Mouse (Mus musculus): Measurements from ENCODE around the gene Sqstm1. TPM values are rescaled to one million over a fixed set of nuclear protein-coding genes. Genes with fewer than 3 reads are reported as not detected.

Sqstm1 gene
- total and polyA plus RNA-seq, 2 experiments from 2014 or later, result 289 to 450 TPM

DNA sequence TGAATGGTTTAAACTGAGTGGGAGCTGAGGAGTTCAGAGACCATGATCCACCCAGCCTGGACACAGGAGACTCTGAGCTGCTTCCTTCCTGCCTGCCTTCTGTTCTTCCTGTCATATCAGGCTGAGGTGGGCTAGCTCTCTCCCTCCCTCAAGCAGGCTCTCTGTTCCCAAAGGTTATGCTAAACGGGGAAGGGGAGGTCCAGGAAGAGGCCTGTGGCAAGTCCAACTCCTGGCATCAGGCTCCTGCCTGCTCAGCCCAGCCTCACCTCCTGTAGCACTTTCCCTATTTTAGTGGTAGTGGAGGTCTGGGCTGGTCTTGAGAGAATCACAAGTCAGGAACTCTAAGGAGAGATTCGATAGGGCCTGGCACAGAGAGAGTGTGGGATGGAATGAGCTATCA, 15.8 kb upstream of the Sqstm1 start:
- no peaks in the 10 kb centered on the region; the same call in 1 of the 2 replicates for H3K36me3 ChIP-seq (ENCODE audit: insufficient read depth, low read length)
- H3K27me3 ChIP-seq (ENCODE audit: insufficient read depth, low read length), result no peaks in the 10 kb centered on the region
- ATAC-seq (no peak), DNase-seq (ENCODE audit: low spot score) (no peak)
- peak overlapping the region; percentile 95; the same call in 1 of the 2 replicates for H3K27ac ChIP-seq
- H3K4me3 ChIP-seq (ENCODE audit: low read length), result peak overlapping the region; percentile 84
- H3K9ac ChIP-seq (replicated peaks; ENCODE audit: low read length), result peak overlapping the region; percentile 97
- H3K4me1 ChIP-seq (ENCODE audit: insufficient read depth, low read length), result peaks cover 39% of the 10 kb centered on the region
- 37% methylated on average over 2 of the region's 2 CpGs for WGBS
- H3K9me3 ChIP-seq (ENCODE audit: low read length), result no peaks in the 10 kb centered on the region
- no peak for TF ChIP-seq CTCF (IDR thresholded peaks at IDR 0.05; ENCODE audit: low read depth)
- peak overlapping the region; percentile 77 for H3K4me2 ChIP-seq (ENCODE audit: low read depth, low read length)

DNA sequence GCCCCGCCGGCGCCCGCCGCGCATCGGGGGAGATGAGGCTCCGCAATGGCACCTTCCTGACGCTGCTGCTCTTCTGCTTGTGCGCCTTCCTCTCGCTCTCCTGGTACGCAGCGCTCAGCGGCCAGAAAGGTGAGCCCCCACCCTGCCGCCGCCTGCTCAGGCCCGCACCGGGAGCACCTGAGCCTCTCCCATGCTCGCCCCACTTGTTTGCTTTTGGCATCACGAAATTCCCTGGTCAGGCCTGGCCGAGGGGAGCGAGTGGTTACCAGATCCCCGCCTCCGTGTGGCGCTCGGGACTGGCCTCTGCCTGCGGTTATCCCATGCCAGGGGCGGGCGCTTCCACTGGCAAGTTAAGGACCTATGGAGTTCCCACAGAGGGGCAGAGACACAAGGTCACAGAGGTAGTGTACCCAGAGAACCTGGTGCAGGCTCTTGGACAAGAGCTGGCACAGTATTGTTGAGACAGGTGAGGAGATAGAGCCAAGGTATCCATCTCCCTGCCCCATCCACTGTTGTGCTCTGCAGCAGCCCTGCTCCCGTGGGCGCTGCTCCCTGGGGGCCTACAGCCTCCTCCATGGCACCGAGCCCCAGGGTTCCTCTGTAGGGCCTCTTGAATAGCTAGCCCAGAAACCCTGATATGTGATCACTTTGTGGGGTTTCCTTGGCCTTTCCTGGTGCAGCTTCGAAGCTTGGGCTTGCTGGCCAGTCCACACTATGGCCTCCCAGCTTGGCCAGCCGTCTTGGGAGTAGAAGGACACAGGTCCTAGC, 15.2 kb upstream of the Sqstm1 start:
- peak; percentile 48 for DNase-seq (ENCODE audit: low spot score)
- H3K9ac ChIP-seq (replicated peaks; ENCODE audit: low read length), result peak overlapping the region; percentile 97

DNA sequence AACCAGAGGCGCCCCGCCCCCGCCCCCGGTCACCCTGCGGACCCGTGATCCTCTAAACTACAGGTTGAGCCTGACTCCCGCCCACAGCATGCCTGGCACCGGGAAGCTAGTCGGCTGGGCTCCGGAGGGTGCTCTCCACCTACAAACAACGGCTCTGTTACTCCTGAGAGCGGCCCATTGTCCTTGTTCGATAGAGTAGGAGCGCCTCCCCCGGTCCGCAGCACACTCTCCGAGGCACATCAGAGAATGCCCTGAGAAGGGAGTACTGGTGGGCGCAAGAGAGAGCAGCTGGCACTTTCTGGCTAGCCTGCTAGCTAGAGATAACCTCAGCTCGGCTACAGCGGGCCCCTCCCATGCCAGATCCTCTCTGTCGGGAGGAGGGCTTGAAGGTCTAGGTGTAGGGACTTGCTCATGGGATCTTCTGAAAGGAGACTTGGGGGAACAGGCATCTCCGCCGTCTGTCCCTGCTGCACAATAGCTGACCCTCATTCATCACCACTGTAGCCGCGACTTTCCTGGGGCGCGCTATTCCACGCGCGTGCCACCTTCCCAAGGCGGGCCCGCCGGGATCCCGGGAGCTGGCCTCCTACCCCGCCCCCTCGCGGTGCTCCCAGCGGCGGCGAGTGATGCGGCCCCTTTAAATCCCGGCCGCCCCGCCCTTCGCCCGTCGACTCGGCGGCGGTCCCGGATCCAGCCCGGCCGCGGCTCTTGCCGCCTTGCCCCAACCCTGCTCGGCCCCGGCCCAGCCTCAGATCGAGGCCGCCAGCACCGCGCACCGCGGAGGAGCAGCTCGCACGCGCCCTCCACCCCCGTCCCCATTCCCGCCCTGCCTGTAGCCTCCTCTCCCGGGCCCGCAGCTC, 14.3 kb upstream of the Sqstm1 start:
- Histone ChIP-seq H3K27me3 (ENCODE audit: insufficient read depth, low read length) (no peaks in the 10 kb centered on the region), H3K4me1 (ENCODE audit: insufficient read depth, low read length) (peaks cover 39% of the 10 kb centered on the region)

More for the DNA sequence above, 15.2 kb upstream of the Sqstm1 start:
- TF ChIP-seq CTCF (IDR thresholded peaks at IDR 0.05; ENCODE audit: low read depth), result peak; percentile 29
- WGBS, result 3% methylated on average over 31 of the region's 34 CpGs
- peak; percentile 19 for ATAC-seq
- Histone ChIP-seq H3K4me2 (ENCODE audit: low read depth, low read length) (peak overlapping the region; percentile 77), H3K9me3 (ENCODE audit: low read length) (no peaks in the 10 kb centered on the region), H3K36me3 (ENCODE audit: insufficient read depth, low read length) (no peaks in the 10 kb centered on the region; the same call in 1 of the 2 replicates), H3K4me3 (ENCODE audit: low read length) (peak overlapping the region; percentile 84), H3K27me3 (ENCODE audit: insufficient read depth, low read length) (no peaks in the 10 kb centered on the region), H3K4me1 (ENCODE audit: insufficient read depth, low read length) (peaks cover 39% of the 10 kb centered on the region), H3K27ac (peak overlapping the region; percentile 95)

GRCm38 (mm10) chr11:50223783-50224662, 13.4 kb upstream of the Sqstm1 start:
- Histone ChIP-seq H3K36me3 (ENCODE audit: insufficient read depth, low read length) (no peaks in the 10 kb centered on the region), H3K27me3 (ENCODE audit: insufficient read depth, low read length) (no peaks in the 10 kb centered on the region), H3K4me2 (ENCODE audit: low read depth, low read length) (peak overlapping the region; percentile 77), H3K4me1 (ENCODE audit: insufficient read depth, low read length) (peaks cover 34% of the 10 kb centered on the region), H3K27ac (peak overlapping the region; percentile 95), H3K4me3 (ENCODE audit: low read length) (peak overlapping the region; percentile 84), H3K9ac (replicated peaks; ENCODE audit: low read length) (peak overlapping the region; percentile 97), H3K9me3 (ENCODE audit: low read length) (no peaks in the 10 kb centered on the region)
- TF ChIP-seq CTCF (IDR thresholded peaks at IDR 0.05; ENCODE audit: low read depth), result no peak
- ATAC-seq (peak; percentile 39), DNase-seq (ENCODE audit: low spot score) (peak; percentile 64)
- 4% methylated on average over 17 of the region's 17 CpGs for WGBS

More for the DNA sequence above, 14.3 kb upstream of the Sqstm1 start:
- ATAC-seq (peak; percentile 80), DNase-seq (ENCODE audit: low spot score) (peak; percentile 86)
- Histone ChIP-seq H3K4me2 (ENCODE audit: low read depth, low read length) (peak overlapping the region; percentile 77), H3K27ac (peak overlapping the region; percentile 95), H3K9me3 (ENCODE audit: low read length) (no peaks in the 10 kb centered on the region), H3K4me3 (ENCODE audit: low read length) (peak overlapping the region; percentile 84), H3K9ac (replicated peaks; ENCODE audit: low read length) (peak overlapping the region; percentile 97), H3K36me3 (ENCODE audit: insufficient read depth, low read length) (no peaks in the 10 kb centered on the region)
- WGBS, result under 1% methylated on average over 63 of the region's 70 CpGs
- TF ChIP-seq CTCF (IDR thresholded peaks at IDR 0.05; ENCODE audit: low read depth), result no peak; the same call in 1 of the 2 replicates

- Histone ChIP-seq H3K9ac (replicated peaks; ENCODE audit: low read length) (no peak overlapping the region), H3K9me3 (ENCODE audit: low read length) (no peaks in the 10 kb centered on the region), H3K4me2 (ENCODE audit: low read depth, low read length) (peak overlapping the region; percentile 77), H3K36me3 (ENCODE audit: insufficient read depth, low read length) (no peaks in the 10 kb centered on the region), H3K27me3 (ENCODE audit: insufficient read depth, low read length) (no peaks in the 10 kb centered on the region), H3K4me1 (ENCODE audit: insufficient read depth, low read length) (peaks cover 23% of the 10 kb centered on the region), H3K27ac (no peak overlapping the region; the same call in 1 of the 2 replicates), H3K4me3 (ENCODE audit: low read length) (no peak overlapping the region)
- ATAC-seq (no peak), DNase-seq (ENCODE audit: low spot score) (no peak)
- no peak for TF ChIP-seq CTCF (IDR thresholded peaks at IDR 0.05; ENCODE audit: low read depth)
- 40% methylated on average over 7 of the region's 7 CpGs for WGBS
Observed at GRCm38 (mm10) chr11:50222559-50223276, 12.1 kb upstream of the Sqstm1 start.
